Mouse (Mus musculus): Measurements from ENCODE around the gene Zdhhc18.

Zdhhc18 gene

GRCm38 (mm10) chr4:133631071-133631768 lies 18.7 kb downstream of the Zdhhc18 start:
- no peak for DNase-seq (ENCODE audit: low spot score in 2 of 2)

GRCm38 (mm10) chr4:133630326-133630920 lies 19.5 kb downstream of the Zdhhc18 start:
- no peak for DNase-seq (ENCODE audit: low spot score in 2 of 2)

- no peak for DNase-seq (ENCODE audit: low spot score in 2 of 2)
Observed at GRCm38 (mm10) chr4:133629191-133629590, 20.8 kb downstream of the Zdhhc18 start.

- no peak for DNase-seq (ENCODE audit: low spot score in 2 of 2)
Observed at GRCm38 (mm10) chr4:133628517-133628916, 21.4 kb downstream of the Zdhhc18 start.

- no peak for DNase-seq (ENCODE audit: low spot score in 2 of 2)
Observed at GRCm38 (mm10) chr4:133627039-133627438, 22.9 kb downstream of the Zdhhc18 start.

GRCm38 (mm10) chr4:133626621-133627020 lies 23.3 kb downstream of the Zdhhc18 start:
- DNase-seq (ENCODE audit: low spot score in 2 of 2), result no peak

- no peak for DNase-seq (ENCODE audit: low spot score in 2 of 2)
Observed at GRCm38 (mm10) chr4:133626221-133626620, 23.7 kb downstream of the Zdhhc18 start.

GRCm38 (mm10) chr4:133625621-133626071 lies 24.3 kb downstream of the Zdhhc18 start:
- no peak for DNase-seq (ENCODE audit: low spot score in 2 of 2)

GRCm38 (mm10) chr4:133624830-133625229 lies 25.1 kb downstream of the Zdhhc18 start:
- DNase-seq (ENCODE audit: low spot score in 2 of 2), result no peak

GRCm38 (mm10) chr4:133622161-133622695 lies 27.7 kb downstream of the Zdhhc18 start:
- DNase-seq (ENCODE audit: low spot score in 2 of 2), result no peak

- no peak for DNase-seq (ENCODE audit: low spot score in 2 of 2)
Observed at GRCm38 (mm10) chr4:133620668-133621067, 29.3 kb downstream of the Zdhhc18 start.

GRCm38 (mm10) chr4:133619473-133620136 lies 30.3 kb downstream of the Zdhhc18 start:
- no peak for DNase-seq (ENCODE audit: low spot score in 2 of 2)

GRCm38 (mm10) chr4:133617936-133618335 lies 32.0 kb downstream of the Zdhhc18 start:
- DNase-seq (ENCODE audit: low spot score in 2 of 2), result no peak

- DNase-seq (ENCODE audit: low spot score in 2 of 2), result no peak
Observed at GRCm38 (mm10) chr4:133615416-133615815, 34.5 kb downstream of the Zdhhc18 start.

GRCm38 (mm10) chr4:133614274-133614761 lies 35.6 kb downstream of the Zdhhc18 start:
- DNase-seq (ENCODE audit: low spot score in 2 of 2), result peak; percentile 80 to 83

- DNase-seq (ENCODE audit: low spot score in 2 of 2), result no peak
Observed at GRCm38 (mm10) chr4:133613867-133614266, 36.1 kb downstream of the Zdhhc18 start.

- no peak for DNase-seq (ENCODE audit: low spot score in 2 of 2)
Observed at GRCm38 (mm10) chr4:133613026-133613425, 36.9 kb downstream of the Zdhhc18 start.

- no peak for DNase-seq (ENCODE audit: low spot score in 2 of 2)
Observed at GRCm38 (mm10) chr4:133612416-133612815, 37.5 kb downstream of the Zdhhc18 start.

GRCm38 (mm10) chr4:133611815-133612214 lies 38.1 kb downstream of the Zdhhc18 start:
- no peak for DNase-seq (ENCODE audit: low spot score in 2 of 2)

- DNase-seq (ENCODE audit: low spot score in 2 of 2), result peak in 1 of 2 experiments; percentile 67
Observed at GRCm38 (mm10) chr4:133609719-133610118, 40.2 kb downstream of the Zdhhc18 start.

- DNase-seq (ENCODE audit: low spot score in 2 of 2), result no peak
Observed at GRCm38 (mm10) chr4:133607284-133607683, 42.7 kb downstream of the Zdhhc18 start.

GRCm38 (mm10) chr4:133605330-133605729 lies 44.6 kb downstream of the Zdhhc18 start:
- DNase-seq (ENCODE audit: low spot score in 2 of 2), result no peak
